Mouse (Mus musculus) CH12.LX (cell line): ENCODE results near the gene Slc9a4. TPM values are rescaled to one million over a fixed set of nuclear protein-coding genes. Genes with fewer than 3 reads are reported as not detected.

Experiments used
- DNase-seq: peaks from one replicate; pipeline ENCODE4 v3.0.0-alpha.2; 2013; ENCODE audit errors: extremely low read depth
- H3K27ac ChIP-seq: 2 replicates; pipeline ENCODE4 v1.5.1; 2012; ENCODE audit warnings: low read depth, mild to moderate bottlenecking, control low read depth, moderate library complexity; ENCODE audit not compliant: insufficient read depth
- H3K27me3 ChIP-seq: replicated peaks from 2 replicates; pipeline ENCODE3; 2012; ENCODE audit warnings: inconsistent platforms
- H3K36me3 ChIP-seq, 2 experiments: replicated peaks in 1 of 2; 2 replicates each; pipeline versions ENCODE3 to v1.6.1; 2012; ENCODE audit warnings: inconsistent platforms in 1 of 2, low read length in 1 of 2, mild to moderate bottlenecking in 1 of 2, mixed read lengths in 1 of 2, moderate library complexity in 1 of 2; ENCODE audit not compliant: control insufficient read depth in 1 of 2, insufficient read depth in 1 of 2
- H3K4me1 ChIP-seq, 2 experiments: 2 replicates each; pipeline ENCODE4 v1.6.1; 2012; ENCODE audit warnings: inconsistent platforms in 1 of 2, moderate library complexity in 1 of 2; ENCODE audit not compliant: insufficient read depth in 2 of 2, control insufficient read depth in 1 of 2
- H3K4me2 ChIP-seq: 2 replicates; pipeline ENCODE4 v1.6.1; 2012; ENCODE audit warnings: low read depth, mild to moderate bottlenecking, control low read depth; ENCODE audit not compliant: poor library complexity, insufficient read depth, severe bottlenecking
- H3K4me3 ChIP-seq, 3 experiments: fragments of 150-350 bp in 1 of 3; sonication (generic) in 1 of 3; replicated peaks in 1 of 3; 2 replicates each; pipeline versions ENCODE3 to v1.5.1; 2011 to 2012; ENCODE audit warnings: low read depth in 2 of 3, low read length in 2 of 3, mild to moderate bottlenecking in 2 of 3, moderate library complexity in 2 of 3, control low read depth in 1 of 3, improper control_type of control experiment in 1 of 3, inconsistent platforms in 1 of 3, mixed read lengths in 1 of 3; ENCODE audit not compliant: poor library complexity in 1 of 3
- H3K79me2 ChIP-seq: replicated peaks from 2 replicates; pipeline ENCODE4 v1.6.1; 2012; ENCODE audit warnings: mild to moderate bottlenecking, moderate library complexity; ENCODE audit not compliant: control insufficient read depth, poor library complexity, insufficient read depth, severe bottlenecking; ENCODE audit errors: extremely low read depth
- H3K9ac ChIP-seq: 2 replicates; pipeline ENCODE4 v1.6.1; 2012; ENCODE audit warnings: low read depth, mild to moderate bottlenecking, control low read depth, moderate library complexity; ENCODE audit not compliant: insufficient read depth
- H3K9me3 ChIP-seq: replicated peaks from 2 replicates; pipeline ENCODE3; 2012; ENCODE audit warnings: low read length, inconsistent platforms, mixed read lengths
- CHD1 ChIP-seq: IDR thresholded peaks from 2 replicates; pipeline ENCODE4 v1.6.1; 2012; ENCODE audit warnings: low read depth, low read length, improper control_type of control experiment, inconsistent platforms
- CHD2 ChIP-seq: IDR thresholded peaks from 2 replicates; pipeline ENCODE4 v1.6.1; 2011; ENCODE audit warnings: low read length, improper control_type of control experiment
- E2F4 ChIP-seq: IDR thresholded peaks from 2 replicates; pipeline ENCODE4 v1.6.1; 2011; ENCODE audit warnings: low read depth, low read length, improper control_type of control experiment; ENCODE audit not compliant: insufficient replicate concordance
- ELF1 ChIP-seq: IDR thresholded peaks from 2 replicates; pipeline ENCODE4 v1.6.1; 2014; ENCODE audit warnings: low read depth, mild to moderate bottlenecking, inconsistent platforms, low read length, improper control_type of control experiment
- ETS1 ChIP-seq: conservative IDR thresholded peaks from 2 replicates; pipeline ENCODE4 v1.6.1; 2012; ENCODE audit warnings: low read depth, mild to moderate bottlenecking, inconsistent platforms, low read length, improper control_type of control experiment, moderate library complexity
- GABPA ChIP-seq: IDR thresholded peaks from 2 replicates; pipeline ENCODE4 v1.6.1; 2012; ENCODE audit warnings: low read depth, low read length, improper control_type of control experiment, inconsistent platforms; ENCODE audit not compliant: insufficient replicate concordance
- HCFC1 ChIP-seq: IDR thresholded peaks from 2 replicates; pipeline ENCODE4 v1.6.1; 2012; ENCODE audit warnings: low read depth, mild to moderate bottlenecking, inconsistent platforms, low read length, improper control_type of control experiment
- IRF4 ChIP-seq: IDR thresholded peaks from 2 replicates; pipeline ENCODE4 v1.6.1; 2014; ENCODE audit warnings: low read depth, mild to moderate bottlenecking, inconsistent platforms, low read length, improper control_type of control experiment
- JUN ChIP-seq: IDR thresholded peaks from 2 replicates; pipeline ENCODE4 v1.6.1; 2011; ENCODE audit warnings: low read depth, mild to moderate bottlenecking, low read length, improper control_type of control experiment, moderate library complexity; ENCODE audit not compliant: insufficient read depth
- MAFK ChIP-seq: IDR thresholded peaks from 2 replicates; pipeline ENCODE4 v1.6.1; 2011; ENCODE audit warnings: low read length, improper control_type of control experiment; ENCODE audit not compliant: insufficient replicate concordance
- MAZ ChIP-seq: IDR thresholded peaks from 2 replicates; pipeline ENCODE4 v1.6.1; 2012; ENCODE audit warnings: low read depth, mild to moderate bottlenecking, inconsistent platforms, low read length, improper control_type of control experiment, moderate library complexity
- NELFE ChIP-seq: IDR thresholded peaks from 2 replicates; pipeline ENCODE4 v1.6.1; 2011; ENCODE audit warnings: low read depth, low read length, improper control_type of control experiment
- NRF1 ChIP-seq: IDR thresholded peaks from 2 replicates; pipeline ENCODE4 v1.6.1; 2014; ENCODE audit warnings: low read depth, mild to moderate bottlenecking, inconsistent platforms, low read length, improper control_type of control experiment, moderate library complexity
- PAX5 ChIP-seq: IDR thresholded peaks from 2 replicates; pipeline ENCODE4 v1.6.1; 2012; ENCODE audit warnings: low read length, inconsistent platforms, mixed read lengths
- POLR2A ChIP-seq: IDR thresholded peaks from 2 replicates; pipeline ENCODE4 v1.6.1; 2011; ENCODE audit warnings: low read depth, mild to moderate bottlenecking, improper control_type of control experiment, low read length
- POLR2AphosphoS2 ChIP-seq: IDR thresholded peaks from 2 replicates; pipeline ENCODE4 v1.6.1; 2011; ENCODE audit warnings: low read depth, low read length, improper control_type of control experiment
- RAD21 ChIP-seq: IDR thresholded peaks from 2 replicates; pipeline ENCODE4 v1.6.1; 2011; ENCODE audit warnings: low read depth, mild to moderate bottlenecking, low read length, improper control_type of control experiment, moderate library complexity
- RCOR1 ChIP-seq: conservative IDR thresholded peaks from 2 replicates; pipeline ENCODE4 v1.6.1; 2012; ENCODE audit warnings: low read depth, mild to moderate bottlenecking, inconsistent platforms, low read length, improper control_type of control experiment
- SIN3A ChIP-seq: IDR thresholded peaks from 2 replicates; pipeline ENCODE4 v1.6.1; 2012; ENCODE audit warnings: low read length, improper control_type of control experiment, inconsistent platforms
- TBP ChIP-seq: conservative IDR thresholded peaks from 2 replicates; pipeline ENCODE4 v1.6.1; 2011; ENCODE audit warnings: low read depth, low read length, improper control_type of control experiment
- TCF12 ChIP-seq: IDR thresholded peaks from 2 replicates; pipeline ENCODE4 v1.6.1; 2014; ENCODE audit warnings: low read depth, mild to moderate bottlenecking, inconsistent platforms, low read length, improper control_type of control experiment
- UBTF ChIP-seq: IDR thresholded peaks from 2 replicates; pipeline ENCODE4 v1.6.1; 2012; ENCODE audit warnings: low read depth, mild to moderate bottlenecking, inconsistent platforms, low read length, improper control_type of control experiment, moderate library complexity
- ZNF384 ChIP-seq: IDR thresholded peaks from 2 replicates; pipeline ENCODE4 v1.6.1; 2012; ENCODE audit warnings: low read depth, low read length, improper control_type of control experiment, inconsistent platforms
- dilution Hi-C: fragments of 300-500 bp; cut with MboI; formaldehyde crosslinking; loops from 2 replicates; pipeline ENCODE4 v1.14.3; 2020; ENCODE audit warnings: low sequenced_read_pairs; ENCODE audit not compliant: extremely low pct_unique_long_range_greater_than_20kb, extremely low pct_ligation_motif_present
- in situ Hi-C: fragments of 300-500 bp; cut with MboI; formaldehyde crosslinking; loops from 3 replicates; pipeline ENCODE4 v1.14.3; 2019; ENCODE audit warnings: low sequenced_read_pairs, low pct_ligation_motif_present, low pct_unique_long_range_greater_than_20kb, mixed read lengths
- polyA plus RNA-seq: library from polyadenylated mRNA; unstranded; fragments of >175 nt; gene quantifications from 2 replicates; pipeline ENCODE4 v1.2.1, GENCODE M21; 2012; ENCODE audit warnings: low read depth; ENCODE audit not compliant: insufficient read length
- total RNA-seq, 2 experiments: library from RNA; depleted of rRNA; stranded (reverse); fragments of 300-350 nt in 1 of 2; fragments of >200 nt in 1 of 2; gene quantifications; 2 replicates each; pipeline ENCODE4 v1.2.3; 2012 to 2014

Gene Slc9a4
- total and polyA plus RNA-seq, 3 experiments, result 0.07 to 0.31 TPM; not detected in 1

- in situ Hi-C loops, result loop anchor here (25.0 kb wide), 2 partner anchors 435 to 535 kb away; no protein-coding TSS in a partner anchor
Measured at GRCm38 (mm10) chr1:40547762-40548161, 32.1 kb upstream of the Slc9a4 start.

GRCm38 (mm10) chr1:40569374-40569773 is 10.5 kb upstream of the Slc9a4 start:
- DNase-seq, result no peak
- no peaks in the 10 kb centered on the region for H3K27me3 ChIP-seq
- dilution Hi-C loops (no loop called here), in situ Hi-C loops (no loop called here)
- no peaks in the 10 kb centered on the region for H3K4me1 ChIP-seq
- H3K79me2 ChIP-seq, result no peaks in the 10 kb centered on the region
- no peak overlapping the region for H3K9ac ChIP-seq
- H3K4me2 ChIP-seq, result no peak overlapping the region
- no peaks in the 10 kb centered on the region for H3K36me3 ChIP-seq
- H3K27ac ChIP-seq, result no peak overlapping the region
- no peak for TF ChIP-seq TCF12
- TF ChIP-seq RCOR1, result no peak
- TF ChIP-seq JUN, result no peak
- TF ChIP-seq MAFK, result no peak
- TF ChIP-seq HCFC1, result no peak
- no peak for TF ChIP-seq UBTF
- TF ChIP-seq POLR2AphosphoS2, result no peak
- TF ChIP-seq PAX5, result no peak
- TF ChIP-seq NELFE, result no peak
- no peak for TF ChIP-seq CHD2
- TF ChIP-seq E2F4, result no peak
- no peak for TF ChIP-seq ELF1
- TF ChIP-seq ETS1, result no peak
- TF ChIP-seq MAZ, result no peak
- no peak for TF ChIP-seq NRF1
- TF ChIP-seq RAD21, result no peak
- no peak for TF ChIP-seq TBP
- no peak for TF ChIP-seq GABPA
- H3K9me3 ChIP-seq, result no peaks in the 10 kb centered on the region
- H3K4me3 ChIP-seq, result no peak overlapping the region

More at GRCm38 (mm10) chr1:40547762-40548161, 32.1 kb upstream of the Slc9a4 start:
- no peak overlapping the region for H3K4me2 ChIP-seq
- no peak for TF ChIP-seq SIN3A
- TF ChIP-seq POLR2A, result no peak
- no peak for TF ChIP-seq ZNF384
- TF ChIP-seq TBP, result no peak
- no peak for TF ChIP-seq MAFK
- TF ChIP-seq POLR2AphosphoS2, result no peak
- TF ChIP-seq CHD1, result no peak
- TF ChIP-seq UBTF, result no peak
- TF ChIP-seq PAX5, result no peak
- no peak for TF ChIP-seq IRF4
- TF ChIP-seq NRF1, result no peak
- TF ChIP-seq, all 38 proteins: peak for 0
- no peak overlapping the region for H3K27ac ChIP-seq
- H3K27me3 ChIP-seq, result no peaks in the 10 kb centered on the region
- no peak for DNase-seq
- dilution Hi-C loops, result no loop called here
- no peak overlapping the region for H3K9ac ChIP-seq
- H3K4me1 ChIP-seq, result peaks cover 0 to 8% of the 10 kb centered on the region in 2 experiments; a peak in 2 of 4 replicates
- no peak overlapping the region for H3K4me3 ChIP-seq
- peaks cover 0 to 45% of the 10 kb centered on the region in 2 experiments for H3K36me3 ChIP-seq
- H3K9me3 ChIP-seq, result no peaks in the 10 kb centered on the region
- no peaks in the 10 kb centered on the region for H3K79me2 ChIP-seq
